Mouse (Mus musculus): ENCODE results near the gene Cyb5b. TPM values are rescaled to one million over a fixed set of nuclear protein-coding genes. Genes with fewer than 3 reads are reported as not detected.

Gene Cyb5b
- total RNA-seq, 2 experiments from 2014 or later, result 92.2 to 95.1 TPM

DNA sequence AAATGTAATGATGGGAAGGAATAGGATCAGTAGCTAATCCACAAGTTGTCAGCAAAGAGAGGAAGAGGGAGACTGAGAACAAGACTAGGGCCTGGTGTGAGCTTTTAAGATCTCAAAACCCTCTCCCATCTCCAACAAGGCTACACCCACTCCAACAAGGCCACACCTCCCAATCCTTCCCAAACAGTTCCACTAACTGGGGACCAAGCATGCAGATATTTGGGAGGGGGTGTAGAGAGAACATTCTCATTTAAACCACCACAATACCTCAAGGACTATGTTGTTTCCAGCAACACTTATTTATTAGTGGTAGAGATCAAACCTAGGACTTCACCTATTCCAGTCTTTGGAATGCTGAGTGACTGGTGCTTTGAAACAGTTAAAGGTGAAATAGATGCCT, 6.4 kb downstream of the Cyb5b start:
- intact Hi-C loops (cut with DNase I), result no loop called here
- DNase-seq (ENCODE audit: extremely low spot score in 1 of 2, low spot score in 2 of 2), result no peak

DNA sequence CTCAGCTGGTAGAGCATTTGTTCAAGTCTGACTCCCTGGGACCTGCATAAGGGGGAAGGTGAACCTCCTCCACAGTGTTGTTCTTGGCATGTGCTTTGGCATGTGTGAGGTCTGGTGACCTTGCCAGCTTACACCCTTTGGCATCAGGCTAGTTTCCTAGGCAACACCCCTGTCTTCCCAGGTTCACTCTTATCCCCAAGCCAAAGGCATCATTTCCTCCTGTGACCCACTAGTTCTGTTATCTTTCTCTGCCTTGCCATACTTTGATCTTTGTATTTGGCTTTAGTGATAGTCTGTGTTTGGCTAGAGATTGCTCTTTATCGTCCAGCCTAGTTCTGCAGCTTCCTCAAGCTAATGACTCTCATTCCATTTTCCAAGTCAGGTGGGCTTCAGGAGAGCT, 7.4 kb downstream of the Cyb5b start:
- DNase-seq (ENCODE audit: extremely low spot score in 1 of 2, low spot score in 2 of 2), result no peak
- intact Hi-C loops (cut with DNase I), result no loop called here

DNA sequence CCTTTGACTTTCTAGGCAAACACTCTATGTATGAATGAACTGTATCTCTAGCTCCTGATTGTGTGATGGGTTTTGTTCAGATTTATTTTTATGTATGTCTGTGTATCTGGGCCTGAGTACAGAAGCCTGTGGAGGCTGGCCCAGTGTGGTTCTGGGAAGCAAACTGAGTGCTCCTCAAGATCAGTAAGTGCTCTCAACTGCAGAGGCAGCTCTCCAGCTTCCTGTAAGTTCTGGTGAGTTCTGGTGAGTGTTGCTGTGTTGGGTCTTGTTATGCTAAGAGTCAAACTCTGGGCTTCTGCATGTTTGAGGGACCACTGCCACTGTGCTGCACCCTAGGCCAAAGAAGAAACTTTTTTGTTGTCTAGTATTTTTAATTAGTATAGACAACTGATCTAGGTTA, 8.4 kb downstream of the Cyb5b start:
- no peak for DNase-seq (ENCODE audit: extremely low spot score in 1 of 2, low spot score in 2 of 2)
- intact Hi-C loops (cut with DNase I), result no loop called here

DNA sequence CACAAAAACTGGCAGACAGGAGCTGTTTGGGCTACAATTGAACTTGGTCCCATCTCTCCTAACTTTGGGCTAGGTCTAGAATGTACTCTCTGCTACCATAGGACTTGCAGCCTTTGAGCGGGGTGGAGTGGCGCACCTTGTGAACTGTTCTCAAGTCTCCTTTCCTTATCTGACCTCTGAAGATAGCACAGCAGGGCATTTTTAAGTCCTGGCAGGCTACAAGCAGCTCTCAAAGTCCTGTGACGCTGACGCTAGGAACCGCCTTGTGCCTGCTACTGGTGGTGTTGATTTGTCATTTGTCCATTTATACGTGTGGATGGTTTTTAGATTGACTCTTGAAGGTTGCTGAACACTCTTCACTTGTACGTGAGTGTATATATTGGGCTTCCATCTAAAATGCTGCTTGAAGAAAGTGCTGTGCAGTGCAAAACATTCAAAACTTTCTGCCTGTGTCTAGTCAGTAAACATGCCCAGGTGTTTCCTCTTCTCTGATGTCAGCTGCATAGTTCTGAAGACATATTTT, 13.9 kb downstream of the Cyb5b start:
- DNase-seq (ENCODE audit: extremely low spot score in 1 of 2, low spot score in 2 of 2), result no peak
- intact Hi-C loops (cut with DNase I), result no loop called here

DNA sequence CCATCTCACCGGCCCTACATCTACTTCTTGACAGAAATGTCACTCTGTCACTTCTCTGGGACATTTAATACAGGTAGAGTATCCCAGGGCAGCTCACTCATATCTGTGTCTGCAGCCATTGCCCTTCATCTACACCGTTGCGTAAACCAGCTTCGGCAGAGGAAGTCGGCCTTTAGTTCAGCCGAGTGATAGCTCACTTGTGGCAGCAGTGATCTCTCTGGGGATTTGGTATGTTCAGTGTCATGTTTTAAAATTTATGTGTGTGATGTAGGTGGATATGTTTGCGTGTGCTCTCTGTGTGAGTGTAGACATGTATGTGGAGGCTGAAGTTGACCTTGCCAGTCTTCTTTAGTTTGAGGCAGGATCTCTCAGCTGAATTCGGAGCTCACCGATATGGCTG, 15.3 kb downstream of the Cyb5b start:
- intact Hi-C loops (cut with DNase I), result no loop called here
- DNase-seq (ENCODE audit: extremely low spot score in 1 of 2, low spot score in 2 of 2), result no peak

DNA sequence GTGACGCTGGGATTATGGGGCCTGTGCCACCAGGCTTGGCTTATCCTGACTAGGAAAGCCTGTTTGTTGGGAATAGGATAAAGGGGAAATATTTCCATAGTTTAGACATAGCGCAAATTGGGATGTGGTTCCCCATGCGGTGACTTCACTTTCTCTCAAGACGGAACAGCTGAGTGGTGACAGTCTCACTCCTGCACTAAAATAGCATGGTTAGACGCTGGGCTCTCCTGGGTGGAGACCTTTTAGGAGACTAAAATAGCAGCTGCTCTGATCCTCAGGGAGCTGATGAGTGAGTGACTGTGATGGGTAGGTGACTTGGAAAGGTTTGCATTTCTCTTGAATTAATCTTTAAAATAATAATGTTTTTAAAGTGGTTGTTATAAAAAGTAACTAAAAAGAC, 17.4 kb downstream of the Cyb5b start:
- intact Hi-C loops (cut with DNase I), result no loop called here
- DNase-seq (ENCODE audit: extremely low spot score in 1 of 2, low spot score in 2 of 2), result no peak

DNA sequence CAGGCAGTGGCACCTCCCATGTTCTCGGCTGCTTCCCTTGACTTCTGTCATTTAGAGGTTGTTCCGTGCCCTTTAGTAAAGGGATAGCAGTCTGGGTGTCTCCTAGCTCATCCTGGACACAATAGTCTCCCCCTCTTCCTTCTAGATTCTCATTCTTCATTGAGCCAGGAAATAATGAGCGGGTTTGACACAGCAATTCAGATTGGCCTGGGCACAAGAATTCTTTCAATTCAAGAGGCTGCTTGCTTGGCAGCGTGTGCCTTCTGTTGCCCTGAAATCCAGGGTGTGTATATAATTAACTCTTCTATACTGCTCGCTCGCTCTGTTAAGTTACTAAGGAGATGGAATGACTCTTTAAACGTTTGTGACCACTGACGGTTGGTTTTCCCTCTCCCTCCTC, 21.7 kb downstream of the Cyb5b start:
- DNase-seq (ENCODE audit: extremely low spot score in 1 of 2, low spot score in 2 of 2), result no peak
- intact Hi-C loops (cut with DNase I), result no loop called here

DNA sequence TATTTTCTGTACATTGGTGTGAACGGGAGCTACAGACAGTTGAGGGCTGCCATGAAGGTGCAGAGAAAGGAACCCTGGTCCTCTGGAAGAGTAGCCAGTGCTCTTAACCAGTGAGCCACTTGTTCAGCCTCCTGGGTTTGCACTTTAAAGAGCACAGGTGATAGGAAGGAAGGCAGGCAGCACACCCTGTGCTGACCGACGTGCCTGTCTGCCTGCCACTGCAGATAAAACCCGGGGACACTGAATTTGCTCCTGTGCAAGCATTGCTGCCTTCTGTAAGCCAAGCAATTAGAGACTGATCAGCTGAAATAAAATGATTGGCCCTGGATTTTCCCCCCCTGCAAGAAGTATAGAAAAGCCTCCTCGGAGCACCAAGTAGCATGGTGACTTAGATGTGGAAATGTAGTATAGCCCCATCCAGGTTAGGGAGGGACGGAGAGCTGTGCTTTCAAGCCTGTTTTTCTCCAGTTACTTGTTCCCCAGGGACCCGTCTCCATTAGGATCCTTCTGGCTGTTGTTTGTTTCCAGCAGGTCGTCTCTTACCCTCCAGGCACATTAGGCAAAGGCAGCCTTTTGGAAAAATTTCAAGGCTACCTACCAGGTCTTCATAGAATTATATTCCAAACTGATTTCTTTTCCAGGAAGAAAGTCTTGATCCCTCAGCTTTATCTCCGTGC, 22.7 kb downstream of the Cyb5b start:
- intact Hi-C loops (cut with DNase I), result no loop called here
- no peak for DNase-seq (ENCODE audit: extremely low spot score in 1 of 2, low spot score in 2 of 2)

DNA sequence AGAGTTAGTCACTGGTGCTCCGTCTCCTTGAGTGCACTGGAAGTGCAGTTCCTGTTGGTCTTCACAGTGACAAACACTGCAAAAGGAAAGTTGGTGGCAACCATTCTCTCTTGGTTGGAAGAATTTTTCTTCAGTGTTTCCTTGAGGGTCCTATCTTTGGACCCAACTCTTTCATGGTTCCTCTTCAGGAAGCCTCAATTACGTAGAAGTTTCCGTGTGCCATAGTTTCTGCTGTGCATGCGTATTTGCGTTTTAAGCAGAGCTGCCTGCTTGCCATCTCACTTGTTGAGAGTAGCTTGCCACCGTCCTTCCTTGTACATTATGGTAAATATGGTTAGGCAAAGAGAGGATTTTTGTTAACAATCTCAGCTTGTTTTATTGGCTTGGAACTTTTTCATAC, 30.7 kb downstream of the Cyb5b start:
- no peak for DNase-seq (ENCODE audit: extremely low spot score in 1 of 2, low spot score in 2 of 2)
- intact Hi-C loops (cut with DNase I), result loop anchor here (10.0 kb wide), 1 partner anchor 144 kb away; no protein-coding TSS in a partner anchor

DNA sequence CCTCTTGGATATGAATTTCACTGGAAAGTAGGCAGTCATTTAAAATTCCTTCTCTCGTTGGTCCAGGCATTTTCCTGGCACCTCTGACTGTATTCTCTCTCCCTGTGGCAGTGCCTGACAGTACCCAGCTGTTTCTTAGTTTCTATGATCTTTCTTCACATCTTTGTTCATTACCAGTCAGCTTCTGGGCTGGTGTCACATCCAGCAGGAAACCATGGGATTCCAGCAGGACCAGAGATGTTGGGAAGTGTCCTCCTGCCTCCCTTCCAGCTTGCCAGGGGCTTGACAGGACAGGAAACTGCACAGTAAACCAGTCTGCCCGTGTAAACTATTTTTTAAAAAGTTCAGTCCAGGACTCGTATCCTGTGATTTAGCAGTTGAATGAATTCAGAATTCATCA, 34.6 kb downstream of the Cyb5b start:
- DNase-seq (ENCODE audit: extremely low spot score in 1 of 2, low spot score in 2 of 2), result no peak
- intact Hi-C loops (cut with DNase I), result loop anchor here (10.0 kb wide), 1 partner anchor 140 kb away; no protein-coding TSS in a partner anchor

DNA sequence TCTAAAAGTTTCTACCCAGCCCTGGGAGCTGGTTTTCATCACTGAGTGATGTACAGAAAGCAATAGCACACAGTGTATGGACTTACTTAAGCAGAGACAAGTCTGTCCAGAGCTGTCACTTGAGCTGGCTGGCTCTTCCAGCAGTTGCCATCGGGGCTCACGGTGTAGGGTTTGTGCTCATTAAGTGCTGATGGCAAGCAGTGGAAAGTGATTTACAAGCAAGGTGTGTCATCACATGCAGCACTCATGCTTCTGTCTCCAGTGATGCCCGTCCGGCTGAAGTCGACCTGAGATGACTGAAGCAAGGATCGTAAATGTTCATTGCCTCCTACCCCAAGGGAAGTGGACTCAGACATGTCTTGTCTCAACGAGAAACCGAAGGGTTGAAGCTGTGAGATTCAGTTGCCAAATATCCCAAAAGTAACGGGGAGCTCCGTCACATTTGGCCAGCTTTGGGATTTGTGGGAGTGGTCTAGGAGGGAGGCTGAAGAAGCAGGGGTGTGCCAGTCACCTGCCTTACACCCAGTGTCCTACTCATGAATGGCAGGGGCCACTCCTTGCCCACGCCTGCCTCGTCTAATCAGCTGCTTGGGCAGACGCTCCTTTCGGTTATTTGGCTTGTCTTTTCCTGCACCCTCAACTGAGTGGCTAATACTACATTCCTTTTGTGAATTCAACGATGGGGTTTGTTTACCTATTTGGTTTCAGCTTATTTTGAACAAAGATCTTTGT, 36.4 kb downstream of the Cyb5b start:
- intact Hi-C loops (cut with DNase I), result loop anchor here (10.0 kb wide), 1 partner anchor 138 kb away; no protein-coding TSS in a partner anchor
- DNase-seq (ENCODE audit: extremely low spot score in 1 of 2, low spot score in 2 of 2), result no peak

DNA sequence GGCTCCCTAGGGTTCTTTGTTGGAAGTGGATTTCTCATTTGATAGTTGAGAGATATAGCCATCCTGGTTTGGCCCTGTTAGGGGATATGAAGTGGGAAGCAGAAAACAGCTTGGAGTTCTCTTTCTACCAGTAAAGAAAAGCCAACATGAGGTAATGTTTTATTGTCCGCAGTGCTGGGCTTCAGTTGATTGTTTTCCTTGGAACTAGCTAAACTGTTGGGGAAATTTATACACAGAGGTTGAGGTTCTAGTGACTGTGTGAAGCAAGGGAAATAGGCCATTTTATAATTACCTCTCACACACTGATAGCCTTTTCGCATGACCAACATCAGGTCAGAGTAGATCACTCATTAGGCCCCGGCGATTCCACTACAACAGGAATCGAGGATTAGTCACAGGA, 37.2 kb downstream of the Cyb5b start:
- DNase-seq (ENCODE audit: extremely low spot score in 1 of 2, low spot score in 2 of 2), result no peak
- intact Hi-C loops (cut with DNase I), result loop anchor here (10.0 kb wide), 1 partner anchor 137 kb away; no protein-coding TSS in a partner anchor

DNA sequence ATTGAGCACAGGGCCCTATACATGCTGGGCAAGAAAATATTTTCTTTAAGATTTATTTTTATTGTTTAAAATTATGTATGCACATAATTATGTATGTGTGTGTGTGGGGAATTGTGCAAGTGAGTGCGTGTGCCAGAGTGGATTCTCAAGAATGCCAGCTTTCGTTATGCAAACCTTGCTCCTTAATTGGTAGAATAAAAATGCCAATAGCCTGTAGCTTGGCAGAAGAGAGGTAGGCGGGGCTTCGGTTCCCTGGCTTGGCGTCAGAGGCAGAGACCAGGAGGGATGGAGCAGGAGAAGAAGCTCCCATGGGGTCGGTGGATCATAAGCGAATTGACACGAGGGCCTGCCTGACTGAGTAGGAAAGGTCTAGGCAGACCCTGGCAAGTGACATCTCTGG, 42.2 kb downstream of the Cyb5b start:
- DNase-seq (ENCODE audit: extremely low spot score in 1 of 2, low spot score in 2 of 2), result no peak
- intact Hi-C loops (cut with DNase I), result no loop called here

DNA sequence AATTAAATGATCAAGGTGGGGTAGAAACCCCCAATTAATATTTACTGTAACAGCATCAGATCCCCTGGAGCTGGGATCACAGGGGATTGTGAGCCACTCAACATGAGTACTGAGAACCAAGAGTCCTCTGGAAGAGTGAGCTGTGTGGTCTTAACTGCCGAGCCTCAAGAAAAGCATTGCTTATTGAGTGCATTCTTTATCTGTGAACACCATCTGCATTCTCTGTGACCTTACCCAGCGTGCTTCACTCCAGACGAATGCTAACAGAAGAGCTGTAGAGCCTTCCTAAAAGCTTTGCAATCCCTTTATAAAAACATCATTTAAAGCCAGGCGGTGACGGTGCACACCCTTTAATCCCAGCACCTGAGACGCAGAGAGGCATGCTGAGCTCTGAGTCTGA, 42.9 kb downstream of the Cyb5b start:
- no peak for DNase-seq (ENCODE audit: extremely low spot score in 1 of 2, low spot score in 2 of 2)
- intact Hi-C loops (cut with DNase I), result no loop called here

DNA sequence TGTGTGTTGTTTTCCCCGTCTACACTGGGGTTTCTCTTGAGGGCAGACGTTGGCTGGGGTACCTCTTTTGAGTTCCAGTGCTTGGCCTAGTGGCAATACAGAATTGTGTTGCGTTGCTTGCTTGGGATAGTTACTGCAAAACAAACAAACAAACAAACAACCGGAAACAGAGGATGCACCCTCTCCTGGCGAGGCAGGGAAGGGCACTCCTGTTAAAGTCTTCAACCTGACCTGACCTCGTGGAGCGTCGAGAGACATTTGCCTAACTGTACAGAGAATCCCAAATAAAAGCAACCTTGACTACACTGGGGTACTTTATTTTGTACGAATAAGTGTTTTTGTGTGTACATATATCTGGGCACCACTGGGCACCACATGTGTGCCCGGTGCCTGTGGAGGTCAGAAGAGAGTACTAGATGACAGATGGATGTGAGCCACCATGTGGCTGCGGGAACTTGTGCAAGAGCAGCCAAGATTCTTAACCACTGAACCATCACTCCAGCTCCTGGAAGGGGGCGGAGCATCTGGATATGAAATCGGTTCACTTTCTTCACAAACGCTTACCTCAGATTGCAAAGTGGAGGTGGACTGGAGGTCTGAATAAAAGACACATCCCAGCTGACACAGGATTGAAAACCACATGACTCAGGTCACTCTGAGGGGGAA, 44.5 kb downstream of the Cyb5b start:
- intact Hi-C loops (cut with DNase I), result no loop called here
- no peak for DNase-seq (ENCODE audit: extremely low spot score in 1 of 2, low spot score in 2 of 2)

DNA sequence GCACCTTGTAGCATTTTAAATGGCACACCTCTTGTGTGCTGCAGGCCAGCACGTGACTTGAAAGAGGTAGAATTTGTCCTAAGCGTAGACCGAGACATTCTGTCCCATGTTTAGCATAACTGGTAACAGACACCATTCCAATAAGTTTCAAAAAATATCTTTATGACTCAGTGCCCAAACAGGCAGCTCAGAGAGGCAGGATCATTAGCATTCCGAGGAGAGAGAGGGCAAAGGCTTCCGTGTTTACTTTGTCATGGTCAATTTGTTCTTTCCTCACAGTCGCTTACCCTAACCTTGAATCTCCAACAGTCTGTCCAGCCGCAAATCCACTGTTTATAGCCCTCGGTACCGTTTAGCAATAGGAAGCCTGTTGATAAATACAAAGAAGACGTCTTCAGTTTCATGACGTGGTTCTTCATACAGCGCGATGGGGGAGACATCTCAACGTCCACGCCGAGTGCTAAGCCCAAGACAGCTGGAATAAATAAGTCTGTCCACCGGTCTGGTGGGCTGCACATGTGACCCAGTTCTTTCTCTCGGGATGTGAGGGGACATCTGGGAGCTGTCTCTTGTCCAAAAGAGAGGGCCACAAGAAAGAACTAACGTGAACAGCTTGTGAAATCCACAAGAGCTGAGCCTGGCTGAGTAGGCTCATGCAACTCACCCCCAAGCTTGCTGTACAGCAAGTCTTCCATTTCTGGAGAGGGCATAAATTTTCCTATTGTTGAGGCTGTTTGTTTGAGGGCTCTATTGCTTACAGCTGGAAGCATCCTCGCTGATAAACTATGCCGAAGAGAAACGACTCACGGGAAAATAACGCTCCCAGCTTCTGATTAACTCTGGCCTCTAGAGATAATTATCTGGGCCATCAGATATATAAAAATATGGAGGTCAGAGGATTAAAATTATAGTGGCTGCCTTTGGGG, 47.7 kb downstream of the Cyb5b start:
- intact Hi-C loops (cut with DNase I), result no loop called here

DNA sequence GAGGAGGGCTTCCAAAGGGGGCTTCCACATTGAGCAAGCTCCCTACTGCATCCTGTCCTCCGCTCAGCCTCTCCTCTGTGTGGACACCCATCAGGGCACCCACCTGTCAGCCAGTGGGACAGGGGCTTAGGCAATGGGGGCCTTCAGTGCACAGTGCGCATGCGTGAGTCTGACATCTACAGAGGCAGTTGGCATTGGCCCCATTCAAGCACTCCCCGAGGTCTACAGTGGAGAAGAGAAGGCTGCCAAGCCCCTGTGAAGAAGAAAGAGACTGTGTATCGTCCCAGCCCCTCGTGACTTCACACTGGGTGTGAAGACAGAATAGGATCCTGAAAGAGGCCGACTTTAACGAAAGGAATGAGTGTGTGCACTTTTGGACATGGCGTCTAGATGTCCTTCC, 54.7 kb downstream of the Cyb5b start:
- DNase-seq (ENCODE audit: extremely low spot score in 1 of 2, low spot score in 2 of 2), result peak in 1 of 2 experiments; percentile 50
- intact Hi-C loops (cut with DNase I), result loop anchor here (10.0 kb wide), 1 partner anchor 90 kb away; no protein-coding TSS in a partner anchor

More for the DNA sequence above, 47.7 kb downstream of the Cyb5b start:
- DNase-seq (ENCODE audit: extremely low spot score in 1 of 2, low spot score in 2 of 2), result no peak

DNA sequence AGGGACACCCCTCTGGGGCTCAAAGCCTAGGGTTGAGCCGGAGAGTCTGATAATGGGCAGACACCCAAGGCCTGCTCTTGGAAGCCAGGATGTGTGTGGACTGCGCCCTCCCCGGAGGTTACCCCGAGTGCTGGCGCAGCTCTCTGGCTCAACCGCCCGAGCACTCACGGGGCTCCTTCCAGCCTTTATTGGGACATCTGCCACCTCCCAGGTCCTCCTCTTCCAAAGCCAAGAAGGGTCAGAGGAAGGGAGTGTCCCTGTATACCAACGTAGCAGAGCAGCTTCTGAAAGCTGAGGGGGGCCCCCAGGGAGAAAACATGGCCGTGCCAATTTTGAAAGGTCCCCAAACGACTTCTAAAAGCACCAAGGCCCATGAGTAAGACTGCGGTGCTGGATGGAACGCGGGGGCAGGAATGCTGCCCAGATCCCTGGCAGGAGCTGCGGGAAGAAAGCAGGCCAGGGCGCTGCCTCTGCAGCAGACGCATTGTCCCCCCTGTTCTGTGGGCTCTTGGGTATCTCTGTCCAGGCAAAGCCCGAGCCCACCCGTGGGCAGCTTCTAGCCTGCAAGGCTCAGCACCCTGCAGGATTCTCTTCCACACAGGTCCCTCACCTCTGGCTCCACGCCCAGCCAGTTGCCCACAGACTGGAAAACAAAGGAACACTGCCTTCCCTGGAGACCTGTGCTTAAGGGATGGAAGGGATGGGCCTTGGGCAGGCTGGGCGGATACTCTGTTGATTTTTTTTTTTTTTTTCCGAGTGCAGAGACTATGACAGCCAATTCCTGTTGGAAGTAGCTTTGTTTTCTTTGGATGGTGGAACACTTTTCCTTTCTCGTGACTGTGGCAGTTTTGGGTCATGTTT, 55.5 kb downstream of the Cyb5b start:
- intact Hi-C loops (cut with DNase I), result loop anchor here (10.0 kb wide), 1 partner anchor 91 kb away; no protein-coding TSS in a partner anchor

More for the DNA sequence above, 55.5 kb downstream of the Cyb5b start:
- peak; percentile 35 to 80 for DNase-seq (ENCODE audit: extremely low spot score in 1 of 2, low spot score in 2 of 2)
